Mouse (Mus musculus): ENCODE results near the gene Col6a6.

DNA sequence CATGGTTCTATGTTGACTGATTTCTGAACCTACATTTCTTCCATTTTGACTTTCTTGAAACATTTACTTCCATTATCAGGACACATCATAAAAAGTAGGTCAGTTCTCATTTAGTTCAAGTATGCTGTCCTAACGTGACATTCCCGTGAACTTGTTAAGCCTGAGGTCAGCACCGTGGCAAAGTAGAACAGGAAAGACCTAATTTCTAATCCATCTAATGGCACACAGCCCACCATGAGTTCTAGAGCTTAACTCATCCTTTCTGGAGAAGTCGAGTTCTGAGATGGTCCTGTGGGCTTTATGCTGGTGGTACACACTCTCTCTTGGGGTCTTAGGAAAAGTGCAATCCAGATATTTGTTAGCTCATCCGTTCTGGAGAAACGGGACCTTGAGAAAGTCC, 49.2 kb downstream of the Col6a6 start:
- TF ChIP-seq POLR2A (IDR thresholded peaks at IDR 0.05; ENCODE audit: borderline replicate concordance, extremely low read depth, insufficient read depth, insufficient read length, poor library complexity, severe bottlenecking): no peak
- no peak for TF ChIP-seq CTCF (IDR thresholded peaks at IDR 0.05; ENCODE audit: borderline replicate concordance, extremely low read depth, insufficient read depth, insufficient read length)

Data from brain, embryonic 14.5 days (tissue).